ENCODE assay signal across 16 mouse cellular contexts in the genomic region with DNA sequence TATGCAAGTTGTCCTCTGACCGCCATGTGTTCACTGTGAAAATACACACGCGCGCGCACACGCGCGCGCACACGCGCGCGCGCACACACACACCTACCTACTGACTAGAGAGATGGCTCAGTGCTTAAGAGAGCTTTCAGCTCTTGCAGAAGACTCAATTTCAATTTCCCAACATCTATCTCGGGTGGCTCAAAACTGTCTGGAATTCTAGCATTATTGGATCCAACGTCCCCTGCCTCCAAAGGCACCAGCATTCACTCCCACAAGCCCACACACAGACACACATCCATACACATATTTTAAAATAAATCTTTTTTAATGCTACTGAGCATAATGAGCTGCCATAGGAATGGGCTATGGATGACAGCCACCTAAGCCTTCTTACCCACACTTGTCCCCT.
"Had no signal": no experiment of that assay in that cellular context is flagged by ENCODE, and none has a peak within 500 bp of the region (broad histone marks: within the 10 kb centered on the region; RNA-seq: fewer than 3 reads in every experiment).

No protein-coding gene starts in this region.

- H3K4me1 ChIP-seq: neural tube, embryonic 13.5 days; stomach, embryonic 15.5 days had no signal

- H3K9me3 ChIP-seq: neural tube, embryonic 13.5 days; neural tube, embryonic 15.5 days; stomach, embryonic 15.5 days had no signal

- H3K27ac ChIP-seq: neural tube, embryonic 13.5 days; neural tube, embryonic 15.5 days; stomach, embryonic 15.5 days; stomach, postnatal 0 days had no signal

- DNase-seq: retina, postnatal 1 day; right cerebral cortex, adult 18-20 months; right cerebral cortex, postnatal 14 days; right cerebral cortex, postnatal 25 days; right cerebral cortex, postnatal 4 days; spleen, adult 18-20 months; thymus, adult 18-20 months; thymus, adult 2 months; thymus, postnatal 14 days; thymus, postnatal 25 days; thymus, postnatal 36 days; thymus, postnatal 4 days had no signal

- H3K4me3 ChIP-seq: neural tube, embryonic 13.5 days; neural tube, embryonic 15.5 days; stomach, embryonic 15.5 days had no signal

- H3K27me3 ChIP-seq: neural tube, embryonic 13.5 days; neural tube, embryonic 15.5 days; stomach, embryonic 15.5 days had no signal
